Mouse (Mus musculus): ENCODE data around the gene Fancc.

Fancc gene

DNA sequence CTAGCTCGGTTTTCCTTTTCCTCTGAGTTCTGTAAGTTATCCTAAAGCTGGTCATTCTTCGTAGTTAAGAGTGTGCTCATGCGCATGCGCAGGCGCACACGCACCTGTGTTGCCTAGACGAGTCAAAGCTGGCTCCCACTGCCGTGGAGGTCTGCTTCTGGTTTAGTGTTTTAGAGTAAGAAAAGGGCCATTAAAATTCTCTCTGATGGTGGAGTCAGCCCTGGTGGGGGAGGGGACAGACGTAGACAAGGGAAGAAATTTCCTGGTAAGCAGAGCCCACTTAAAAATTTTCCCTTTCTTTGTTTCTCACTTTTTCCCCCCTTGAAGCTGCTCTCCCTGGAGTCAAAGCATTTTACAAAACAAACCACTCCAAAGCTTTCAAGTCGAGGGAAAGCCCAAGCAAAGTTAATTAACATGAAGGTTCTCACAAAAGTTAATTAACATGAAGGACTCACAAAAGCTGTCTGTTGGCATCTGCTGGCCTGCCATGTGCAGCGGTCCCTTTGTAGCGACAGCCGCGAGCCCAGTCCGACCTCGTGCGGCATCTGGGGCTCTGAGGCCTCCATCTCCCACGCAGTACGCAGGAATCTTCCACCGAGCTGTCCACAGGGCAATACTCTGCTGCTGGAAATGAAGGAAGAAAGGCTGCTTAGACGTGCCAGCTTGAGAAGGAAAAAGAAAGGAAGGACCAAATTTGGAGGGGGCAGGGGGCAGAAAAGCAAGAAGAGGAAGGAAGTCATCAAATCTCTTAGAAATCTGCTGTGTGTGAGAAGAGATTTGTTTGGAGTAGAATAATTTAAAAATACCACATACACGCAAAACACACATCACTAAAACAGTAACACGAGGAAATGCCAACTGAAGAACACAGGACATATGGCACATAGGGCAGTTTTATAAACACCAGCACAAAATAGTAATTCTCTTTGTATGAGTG lies at the start of gene Fancc:
Gene Fancc (minus strand): TSS at position 633 of the 937 bp plus-strand sequence.
- DNase-seq (ENCODE audit: low read depth, low spot score): peak; percentile 85

DNA sequence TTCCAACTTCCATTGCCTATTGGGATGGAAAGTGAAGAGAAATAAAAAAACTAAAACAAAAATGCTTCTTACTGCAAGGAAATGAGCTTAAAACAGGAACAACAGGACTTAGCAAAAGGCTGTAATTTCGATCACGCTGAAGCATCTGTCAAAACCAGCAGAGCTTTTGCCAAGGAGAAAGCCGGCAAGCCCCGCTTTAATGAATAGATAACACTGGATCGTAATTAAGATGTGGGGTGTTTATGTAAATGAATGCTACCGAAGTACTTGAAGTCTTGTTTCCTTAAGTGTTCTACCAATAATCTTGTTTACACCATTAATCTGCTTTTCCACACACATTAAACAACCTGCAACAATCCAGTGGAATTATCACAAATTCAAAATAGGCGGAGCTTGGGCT lies 48.2 kb upstream of the Fancc start:
- DNase-seq (ENCODE audit: low read depth, low spot score): no peak

GRCm38 (mm10) chr13:63544967-63545253 lies 47.8 kb upstream of the Fancc start:
- no peak for DNase-seq (ENCODE audit: low read depth, low spot score)

GRCm38 (mm10) chr13:63544119-63544966 lies 47.3 kb upstream of the Fancc start:
- no peak for DNase-seq (ENCODE audit: low read depth, low spot score)

DNA sequence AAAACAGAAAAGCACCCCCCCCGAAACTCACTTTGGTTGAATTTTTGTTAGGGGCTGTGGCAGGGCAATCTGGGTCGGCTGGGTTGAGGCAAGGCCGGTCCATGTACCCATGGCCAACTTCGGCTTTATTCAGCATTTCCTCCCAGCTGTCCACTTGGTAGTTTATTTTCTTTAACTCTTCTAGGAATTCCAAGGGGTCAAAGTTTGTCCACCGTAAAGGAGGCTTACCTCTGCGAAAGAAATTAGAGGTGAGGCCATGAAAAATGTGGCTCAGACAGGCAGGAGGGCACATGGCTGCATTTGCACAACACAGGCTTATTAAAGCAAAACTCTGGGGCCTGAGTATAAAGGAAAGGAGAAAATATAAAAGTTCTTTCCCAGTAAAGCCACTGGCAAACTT lies 46.4 kb upstream of the Fancc start:
- no peak for DNase-seq (ENCODE audit: low read depth, low spot score)

GRCm38 (mm10) chr13:63542796-63543384 lies 45.8 kb upstream of the Fancc start:
- DNase-seq (ENCODE audit: low read depth, low spot score): no peak

DNA sequence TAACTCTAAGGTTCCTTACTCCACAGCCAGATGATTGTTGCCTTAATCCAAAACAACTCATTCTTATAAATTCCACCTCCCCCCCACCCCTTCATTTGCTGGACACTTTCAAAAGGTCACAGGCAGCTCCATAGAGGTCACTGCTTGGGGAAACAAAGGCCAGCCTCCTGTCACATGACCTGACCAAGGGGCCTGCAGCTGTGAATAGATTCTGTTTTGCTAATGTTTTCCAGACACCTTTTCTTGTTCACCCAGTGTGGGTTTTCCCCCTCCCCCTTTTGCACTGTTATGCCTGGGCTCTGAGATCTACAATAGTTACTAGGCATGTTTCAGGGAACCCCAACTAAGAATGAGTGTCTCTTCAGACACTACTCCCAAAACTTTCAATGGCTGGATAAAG lies 44.4 kb upstream of the Fancc start:
- DNase-seq (ENCODE audit: low read depth, low spot score): peak; percentile 85

DNA sequence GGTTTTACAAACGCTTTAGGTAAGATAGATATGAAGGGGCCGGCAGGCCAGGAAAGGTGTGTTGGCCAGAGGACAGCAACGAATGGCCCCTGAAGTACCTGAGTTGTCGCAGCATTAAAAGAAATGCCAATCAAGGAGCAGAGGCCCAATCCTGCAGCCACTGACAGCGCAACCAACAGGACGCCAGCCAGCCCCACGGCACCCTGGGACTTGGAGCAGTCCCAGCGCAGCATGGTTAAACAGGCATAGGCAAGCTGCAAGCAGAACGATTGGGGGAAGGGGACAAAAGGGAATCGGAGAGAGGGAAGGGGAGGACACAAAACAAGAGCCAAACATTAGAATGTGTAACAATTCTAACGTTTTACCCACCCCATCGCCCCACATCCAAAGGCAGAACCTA lies 43.5 kb upstream of the Fancc start:
- DNase-seq (ENCODE audit: low read depth, low spot score): peak; percentile 50

DNA sequence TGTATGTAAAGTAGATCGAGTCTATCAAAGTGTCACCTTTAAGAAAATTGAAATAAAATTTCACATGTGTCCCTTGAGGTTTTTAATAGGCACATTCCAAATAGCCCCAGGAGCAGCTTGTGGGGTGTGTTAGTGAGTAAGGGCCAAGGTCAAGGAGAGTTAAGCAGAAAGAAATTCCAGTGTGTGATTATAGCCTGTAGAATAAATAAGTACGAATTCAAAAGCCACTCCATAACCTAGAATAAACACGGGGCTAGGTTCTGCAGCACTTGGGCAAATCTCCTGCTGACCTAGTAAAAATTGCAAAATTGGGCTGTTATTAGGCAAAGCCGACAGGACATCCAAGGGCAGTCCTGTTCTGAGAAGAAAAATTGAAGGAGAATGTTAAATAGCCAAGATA lies 37.9 kb upstream of the Fancc start:
- DNase-seq (ENCODE audit: low read depth, low spot score): no peak

DNA sequence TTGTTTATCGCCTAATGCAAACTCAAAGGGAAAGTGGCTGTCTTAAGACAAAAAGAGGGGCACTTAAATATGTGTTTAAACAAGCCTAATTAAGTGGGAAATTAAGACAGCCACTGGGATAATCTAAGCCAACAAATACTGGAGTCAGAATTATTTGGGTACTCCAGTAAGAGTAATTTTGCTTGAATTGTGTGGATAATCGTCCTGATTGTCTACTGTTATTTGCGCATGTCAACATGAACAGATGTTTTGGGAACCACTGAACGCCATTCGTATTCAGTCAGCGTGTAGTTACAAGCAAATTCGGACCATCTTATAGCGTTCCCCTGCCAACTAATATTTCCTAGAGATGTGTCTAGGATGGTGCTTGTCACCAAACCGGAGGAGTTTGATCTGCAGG lies 33.8 kb upstream of the Fancc start:
- DNase-seq (ENCODE audit: low read depth, low spot score): no peak

DNA sequence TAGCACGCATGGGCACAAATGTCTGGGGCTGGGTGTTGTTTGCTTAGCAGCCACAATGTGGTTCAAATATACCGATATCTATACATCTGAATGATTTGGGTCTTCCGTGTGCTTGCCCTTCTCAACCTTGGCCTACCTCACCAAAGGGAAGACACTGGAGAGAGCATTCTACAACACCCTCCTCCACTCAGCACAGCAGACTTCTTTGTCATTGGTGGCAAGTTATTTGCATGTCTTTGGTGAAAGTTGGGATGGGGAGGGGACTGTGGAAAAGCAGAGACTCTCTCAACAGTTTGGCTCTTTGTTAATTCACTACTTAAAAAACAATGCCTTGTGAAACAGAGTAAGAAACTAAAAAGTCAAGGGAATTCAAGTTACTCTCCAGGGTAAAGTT lies 33.3 kb upstream of the Fancc start:
- DNase-seq (ENCODE audit: low read depth, low spot score): peak; percentile 95

DNA sequence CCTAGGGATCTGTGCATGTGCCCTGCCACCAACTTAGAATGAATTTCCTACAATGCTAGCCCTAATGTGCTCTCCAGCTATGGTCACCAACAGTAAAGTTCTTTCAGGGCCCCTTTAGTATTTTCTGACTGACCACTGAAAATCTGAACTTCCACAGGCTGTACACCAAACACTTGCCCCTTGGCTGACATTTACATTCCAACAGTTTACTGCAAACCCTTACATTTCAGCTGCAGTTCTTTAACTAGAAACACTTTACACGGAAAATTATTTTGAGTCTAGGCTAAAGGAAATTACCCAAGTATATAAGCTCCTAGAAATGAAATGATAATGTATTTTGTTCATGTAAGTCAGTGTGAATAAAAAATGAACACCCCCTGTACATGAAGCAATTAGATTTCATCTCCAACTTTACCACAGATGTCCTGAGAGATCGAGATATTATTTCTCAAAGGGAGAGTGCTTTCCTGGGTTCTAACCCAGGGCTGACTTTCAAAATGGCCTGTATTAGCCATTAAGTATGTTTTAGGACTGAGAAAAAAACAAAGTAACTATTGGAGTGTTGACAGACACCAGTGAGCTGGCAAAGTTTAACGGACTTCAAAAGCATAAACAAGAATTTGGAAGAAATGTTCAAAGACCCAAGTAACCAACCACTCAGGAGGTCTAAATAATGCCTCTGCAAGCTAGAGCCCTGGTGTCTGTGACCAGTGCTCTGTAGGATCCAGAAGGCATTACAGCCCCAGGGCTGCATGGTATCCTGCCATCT lies 32.7 kb upstream of the Fancc start:
- DNase-seq (ENCODE audit: low read depth, low spot score): no peak

GRCm38 (mm10) chr13:63528852-63529251 lies 31.8 kb upstream of the Fancc start:
- DNase-seq (ENCODE audit: low read depth, low spot score): peak; percentile 69

GRCm38 (mm10) chr13:63528164-63528675 lies 31.1 kb upstream of the Fancc start:
- peak; percentile 53 for DNase-seq (ENCODE audit: low read depth, low spot score)

GRCm38 (mm10) chr13:63525571-63526197 lies 28.6 kb upstream of the Fancc start:
- DNase-seq (ENCODE audit: low read depth, low spot score): no peak

DNA sequence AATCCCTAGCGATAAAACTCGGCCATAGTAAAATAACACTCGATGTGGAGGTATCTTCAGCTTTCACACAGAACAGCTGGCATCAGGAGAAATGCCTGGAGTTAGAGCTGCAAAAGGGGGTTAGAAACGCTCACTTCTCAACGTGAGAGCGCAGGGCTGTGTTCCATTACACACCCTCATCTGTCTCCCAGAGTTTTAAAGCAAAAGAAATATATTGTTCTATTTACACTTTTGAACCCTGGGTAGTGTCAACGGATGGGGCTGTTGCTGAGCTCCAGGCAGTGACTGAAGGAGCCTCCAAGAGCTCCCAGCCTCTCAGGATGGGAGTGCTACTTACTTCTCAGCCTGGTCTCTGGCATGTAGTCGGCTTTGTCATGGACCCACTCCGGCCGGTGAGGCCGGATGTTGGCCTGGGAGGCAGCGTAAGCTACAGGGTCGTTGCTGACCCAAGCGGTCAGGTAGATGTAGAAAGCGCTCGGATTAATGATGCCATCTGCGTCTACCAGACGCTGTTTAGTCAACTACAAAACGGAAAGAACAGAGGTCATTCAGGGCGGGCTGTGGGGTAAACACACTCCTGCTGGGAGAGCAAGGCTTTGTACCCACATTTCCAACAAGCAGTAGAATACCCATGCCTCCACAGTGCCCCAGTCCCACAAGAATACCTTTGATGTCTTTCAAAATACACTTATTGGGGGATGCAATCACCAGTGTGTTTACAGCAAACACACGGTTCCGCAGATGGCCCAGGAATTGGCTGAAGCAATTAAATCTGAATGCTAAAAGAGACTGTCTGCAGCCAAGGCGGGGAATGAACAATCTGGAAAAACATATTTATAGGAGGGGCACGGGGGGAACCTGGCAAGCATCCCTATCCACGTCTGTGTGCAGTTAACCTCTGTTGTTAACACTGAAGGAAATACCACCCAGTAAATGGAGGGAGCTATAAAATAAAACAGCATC lies 27.8 kb upstream of the Fancc start:
- no peak for DNase-seq (ENCODE audit: low read depth, low spot score)

GRCm38 (mm10) chr13:63524061-63524460 lies 27.0 kb upstream of the Fancc start:
- no peak for DNase-seq (ENCODE audit: low read depth, low spot score)

GRCm38 (mm10) chr13:63522832-63523231 lies 25.8 kb upstream of the Fancc start:
- peak; percentile 29 for DNase-seq (ENCODE audit: low read depth, low spot score)

GRCm38 (mm10) chr13:63520110-63520509 lies 23.0 kb upstream of the Fancc start:
- no peak for DNase-seq (ENCODE audit: low read depth, low spot score)

DNA sequence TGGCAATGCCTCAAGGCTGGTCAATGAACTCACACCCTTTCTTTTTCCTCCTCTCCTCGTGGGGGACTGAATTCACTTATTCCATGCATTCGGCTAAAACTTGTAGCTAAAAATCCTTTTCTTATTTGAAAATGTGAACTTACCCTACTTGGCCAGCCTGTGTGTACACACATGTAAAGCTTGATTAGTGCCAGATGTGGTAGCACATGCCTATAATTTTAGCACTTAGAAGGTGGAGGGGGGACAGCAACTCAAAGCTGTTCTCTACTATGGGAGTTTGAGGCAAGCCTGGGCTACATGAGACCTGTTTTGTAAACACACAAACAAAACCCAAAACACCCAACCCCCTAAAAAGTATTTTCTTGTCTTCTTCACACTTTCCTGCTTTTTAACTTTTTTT lies 19.5 kb upstream of the Fancc start:
- DNase-seq (ENCODE audit: low read depth, low spot score): no peak

All from R1 (cell line).